Mouse (Mus musculus) liver, embryonic 15.5 days (tissue): ENCODE measurements around the gene Map3k1. TPM values are rescaled to one million over a fixed set of nuclear protein-coding genes. Genes with fewer than 3 reads are reported as not detected.

Experiments
- ATAC-seq: fragments of 200-750 bp; cut with Nextera tagmentation; 2 replicates; pipeline ENCODE4 v1.8.0; 2017; ENCODE audit warnings: moderate number of reproducible peaks, mild to moderate bottlenecking, moderate library complexity; ENCODE audit not compliant: insufficient read depth
- H3K27ac ChIP-seq: fragments of 300-500 bp; sonication (generic); replicated peaks from 2 replicates; pipeline ENCODE4 v1.5.1; 2015; ENCODE audit warnings: mild to moderate bottlenecking, inconsistent platforms
- H3K27me3 ChIP-seq: fragments of 300-500 bp; sonication (generic); 2 replicates; pipeline ENCODE4 v1.6.1; 2015; ENCODE audit warnings: mild to moderate bottlenecking, inconsistent platforms
- H3K36me3 ChIP-seq: fragments of 300-500 bp; sonication (generic); replicated peaks from 2 replicates; pipeline ENCODE4 v1.6.1; 2015; ENCODE audit warnings: moderate library complexity, mild to moderate bottlenecking, inconsistent platforms
- H3K4me1 ChIP-seq: fragments of 300-500 bp; sonication (generic); replicated peaks from 2 replicates; pipeline ENCODE4 v1.6.1; 2015; ENCODE audit warnings: inconsistent platforms
- H3K4me2 ChIP-seq: fragments of 300-500 bp; sonication (generic); 2 replicates; pipeline ENCODE4 v1.6.1; 2015; ENCODE audit warnings: moderate library complexity, mild to moderate bottlenecking, inconsistent platforms
- H3K4me3 ChIP-seq: fragments of 300-500 bp; sonication (generic); replicated peaks from 2 replicates; pipeline ENCODE4 v1.5.1; 2015; ENCODE audit warnings: mild to moderate bottlenecking, inconsistent platforms
- H3K9ac ChIP-seq: fragments of 300-500 bp; sonication (generic); 2 replicates; pipeline ENCODE4 v1.6.1; 2015; ENCODE audit warnings: moderate library complexity, mild to moderate bottlenecking, inconsistent platforms
- H3K9me3 ChIP-seq: fragments of 300-500 bp; sonication (generic); replicated peaks from 2 replicates; pipeline ENCODE4 v1.6.1; 2016; ENCODE audit warnings: inconsistent platforms
- WGBS: fragments of 180-500 bp; shearing (Covaris S2); methylation state at CpG from one replicate; pipeline ENCODE4 v1.1.7; 2015; ENCODE audit warnings: mixed read lengths; ENCODE audit not compliant: insufficient replicate concordance; 5-methylcytosine and 5-hydroxymethylcytosine counted together
- polyA plus RNA-seq: library from polyadenylated mRNA; unstranded; fragments of >200 nt; fragmentation: Nextera tagmentation; extraction: Ambion mirVana; gene quantifications from 2 replicates; pipeline ENCODE4 v1.2.1, GENCODE M21; 2015

Gene Map3k1
- polyA plus RNA-seq, 1 experiment from 2014 or later, result 12.3 TPM

GRCm38 (mm10) chr13:111802900-111803299 lies 5.9 kb downstream of the Map3k1 start:
- H3K4me1 ChIP-seq, result peaks cover 88% of the 10 kb centered on the region
- no peak overlapping the region for H3K4me2 ChIP-seq
- no peaks in the 10 kb centered on the region; the same call in 1 of the 2 replicates for H3K36me3 ChIP-seq
- 74% methylated on average over 11 of the region's 11 CpGs for WGBS
- no peak for ATAC-seq
- no peaks in the 10 kb centered on the region for H3K27me3 ChIP-seq
- H3K9ac ChIP-seq, result no peak overlapping the region
- H3K4me3 ChIP-seq, result no peak overlapping the region
- H3K27ac ChIP-seq, result no peak overlapping the region
- H3K9me3 ChIP-seq, result no peaks in the 10 kb centered on the region

- no peak overlapping the region for H3K9ac ChIP-seq
- no peak overlapping the region for H3K4me2 ChIP-seq
- no peak overlapping the region for H3K4me3 ChIP-seq
- no peak for ATAC-seq
- no peaks in the 10 kb centered on the region for H3K27me3 ChIP-seq
- 69% methylated on average over 2 of the region's 2 CpGs for whole genome bisulfite sequencing
- no peak overlapping the region for H3K27ac ChIP-seq
- H3K9me3 ChIP-seq, result no peaks in the 10 kb centered on the region
- H3K4me1 ChIP-seq, result peaks cover 94% of the 10 kb centered on the region
- H3K36me3 ChIP-seq, result no peaks in the 10 kb centered on the region; the same call in 1 of the 2 replicates
Measured at GRCm38 (mm10) chr13:111802271-111802665, 6.5 kb downstream of the Map3k1 start.

GRCm38 (mm10) chr13:111801662-111802270 lies 7.0 kb downstream of the Map3k1 start:
- Histone ChIP-seq H3K4me3 (no peak overlapping the region), H3K4me2 (no peak overlapping the region), H3K27ac (no peak overlapping the region), H3K9ac (no peak overlapping the region), H3K36me3 (no peaks in the 10 kb centered on the region; the same call in 1 of the 2 replicates), H3K27me3 (no peaks in the 10 kb centered on the region), H3K9me3 (no peaks in the 10 kb centered on the region), H3K4me1 (peaks cover 94% of the 10 kb centered on the region)
- 82% methylated on average over 10 of the region's 10 CpGs for WGBS
- no peak for ATAC-seq

GRCm38 (mm10) chr13:111800866-111801265 lies 7.9 kb downstream of the Map3k1 start:
- Histone ChIP-seq H3K27ac (no peak overlapping the region), H3K9ac (no peak overlapping the region; the same call in 1 of the 2 replicates), H3K27me3 (no peaks in the 10 kb centered on the region), H3K36me3 (peaks cover 5% of the 10 kb centered on the region; the same call in 1 of the 2 replicates), H3K4me3 (no peak overlapping the region), H3K4me2 (no peak overlapping the region), H3K4me1 (peaks cover 95% of the 10 kb centered on the region), H3K9me3 (no peaks in the 10 kb centered on the region)
- no peak for ATAC-seq
- 68% methylated on average over 4 of the region's 4 CpGs for WGBS

- peaks cover 10% of the 10 kb centered on the region; the same call in 1 of the 2 replicates for H3K36me3 ChIP-seq
- H3K27me3 ChIP-seq, result no peaks in the 10 kb centered on the region
- ATAC-seq, result no peak
- H3K9ac ChIP-seq, result no peak overlapping the region
- H3K4me1 ChIP-seq, result peaks cover 83% of the 10 kb centered on the region
- no peak overlapping the region for H3K4me3 ChIP-seq
- peak overlapping the region; percentile 75 for H3K27ac ChIP-seq
- peak overlapping the region; percentile 55; the same call in 1 of the 2 replicates for H3K4me2 ChIP-seq
- H3K9me3 ChIP-seq, result no peaks in the 10 kb centered on the region
- 67% methylated on average over 12 of the region's 12 CpGs for WGBS
Measured at GRCm38 (mm10) chr13:111798044-111798443, 10.7 kb downstream of the Map3k1 start.

GRCm38 (mm10) chr13:111797021-111797420 lies 11.8 kb downstream of the Map3k1 start:
- H3K4me2 ChIP-seq, result peak overlapping the region; percentile 55
- peak overlapping the region; percentile 10 for H3K4me3 ChIP-seq
- H3K27me3 ChIP-seq, result no peaks in the 10 kb centered on the region
- no peak overlapping the region for H3K9ac ChIP-seq
- no peaks in the 10 kb centered on the region for H3K9me3 ChIP-seq
- peaks cover 84% of the 10 kb centered on the region for H3K4me1 ChIP-seq
- H3K27ac ChIP-seq, result peak overlapping the region; percentile 75
- 4% methylated on average over 8 of the region's 8 CpGs for WGBS
- H3K36me3 ChIP-seq, result peaks cover 16% of the 10 kb centered on the region; the same call in 1 of the 2 replicates
- peak; percentile 84 for ATAC-seq

- H3K4me2 ChIP-seq, result peak overlapping the region; percentile 55
- no peaks in the 10 kb centered on the region for H3K9me3 ChIP-seq
- H3K36me3 ChIP-seq, result peaks cover 16% of the 10 kb centered on the region; the same call in 1 of the 2 replicates
- WGBS, result 17% methylated on average over 11 of the region's 11 CpGs
- peak overlapping the region; percentile 75 for H3K27ac ChIP-seq
- no peaks in the 10 kb centered on the region for H3K27me3 ChIP-seq
- H3K4me3 ChIP-seq, result peak overlapping the region; percentile 1; the same call in 1 of the 2 replicates
- ATAC-seq, result peak; percentile 79
- H3K4me1 ChIP-seq, result peaks cover 84% of the 10 kb centered on the region
- H3K9ac ChIP-seq, result no peak overlapping the region
Measured at GRCm38 (mm10) chr13:111796191-111796920, 12.4 kb downstream of the Map3k1 start.

- no peak overlapping the region for H3K4me2 ChIP-seq
- H3K9ac ChIP-seq, result no peak overlapping the region; the same call in 1 of the 2 replicates
- no peaks in the 10 kb centered on the region for H3K27me3 ChIP-seq
- H3K36me3 ChIP-seq, result peaks cover 16% of the 10 kb centered on the region; the same call in 1 of the 2 replicates
- no peak overlapping the region for H3K27ac ChIP-seq
- peaks cover 87% of the 10 kb centered on the region for H3K4me1 ChIP-seq
- H3K9me3 ChIP-seq, result no peaks in the 10 kb centered on the region
- 86% methylated on average over 14 of the region's 14 CpGs for WGBS
- no peak for ATAC-seq
- no peak overlapping the region for H3K4me3 ChIP-seq
Measured at GRCm38 (mm10) chr13:111792975-111793287, 15.9 kb downstream of the Map3k1 start.

- Histone ChIP-seq H3K9ac (no peak overlapping the region; the same call in 1 of the 2 replicates), H3K27ac (no peak overlapping the region), H3K36me3 (peaks cover 21% of the 10 kb centered on the region; the same call in 1 of the 2 replicates), H3K4me1 (peaks cover 83% of the 10 kb centered on the region), H3K4me2 (no peak overlapping the region), H3K9me3 (no peaks in the 10 kb centered on the region), H3K27me3 (no peaks in the 10 kb centered on the region), H3K4me3 (no peak overlapping the region)
- no peak for ATAC-seq
- 77% methylated on average over 16 of the region's 16 CpGs for WGBS
Measured at GRCm38 (mm10) chr13:111792130-111792974, 16.4 kb downstream of the Map3k1 start.

GRCm38 (mm10) chr13:111791596-111791995 lies 17.2 kb downstream of the Map3k1 start:
- Histone ChIP-seq H3K4me1 (peaks cover 76% of the 10 kb centered on the region), H3K9me3 (no peaks in the 10 kb centered on the region), H3K4me2 (no peak overlapping the region), H3K4me3 (no peak overlapping the region), H3K27ac (no peak overlapping the region), H3K27me3 (no peaks in the 10 kb centered on the region), H3K9ac (no peak overlapping the region), H3K36me3 (peaks cover 24% of the 10 kb centered on the region; the same call in 1 of the 2 replicates)
- 87% methylated on average over 11 of the region's 11 CpGs for WGBS
- ATAC-seq, result no peak
